Mouse (Mus musculus) heart, embryonic 16.5 days (tissue): ENCODE results near the gene Galt. TPM values are rescaled to one million over a fixed set of nuclear protein-coding genes. Genes with fewer than 3 reads are reported as not detected.
A peak's percentile ranks its signal among the peaks of the same experiment; 100 is the strongest.

ENCODE experiments used
- ATAC-seq: fragments of 200-750 bp; cut with Nextera tagmentation; replicated peaks from 2 replicates; pipeline ENCODE4 v1.8.0; 2017; ENCODE audit warnings: moderate number of reproducible peaks; ENCODE audit not compliant: insufficient read depth, low FRiP score; ENCODE audit errors: extremely low read depth
- H3K27ac ChIP-seq: fragments of 300-500 bp; sonication (generic); 2 replicates; pipeline ENCODE4 v1.5.1; 2014; ENCODE audit warnings: mild to moderate bottlenecking, low read length, control low read depth, moderate library complexity
- H3K27me3 ChIP-seq: fragments of 300-500 bp; sonication (generic); 2 replicates; pipeline ENCODE4 v1.6.1; 2014; ENCODE audit warnings: low read length, mixed read lengths; ENCODE audit not compliant: control insufficient read depth, insufficient read depth
- H3K36me3 ChIP-seq: fragments of 300-500 bp; sonication (generic); 2 replicates; pipeline ENCODE4 v1.6.1; 2014; ENCODE audit not compliant: control insufficient read depth, insufficient read depth
- H3K4me1 ChIP-seq: fragments of 300-500 bp; sonication (generic); 2 replicates; pipeline ENCODE4 v1.6.1; 2014; ENCODE audit warnings: low read length, mixed read lengths; ENCODE audit not compliant: control insufficient read depth, insufficient read depth
- H3K4me2 ChIP-seq: fragments of 300-500 bp; sonication (generic); 2 replicates; pipeline ENCODE4 v1.6.1; 2014; ENCODE audit warnings: low read depth, mild to moderate bottlenecking, control low read depth, low read length
- H3K4me3 ChIP-seq: fragments of 300-500 bp; sonication (generic); 2 replicates; pipeline ENCODE4 v1.5.1; 2014; ENCODE audit warnings: mild to moderate bottlenecking, control low read depth, low read length
- H3K9ac ChIP-seq: fragments of 300-500 bp; sonication (generic); 2 replicates; pipeline ENCODE4 v1.6.1; 2014; ENCODE audit warnings: low read length, control low read depth
- H3K9me3 ChIP-seq: fragments of 300-500 bp; sonication (generic); replicated peaks from 2 replicates; pipeline ENCODE4 v1.6.1; 2016; ENCODE audit warnings: low read length; ENCODE audit not compliant: control insufficient read depth
- WGBS: fragments of 180-500 bp; shearing (Covaris S2); extraction: QIAGEN DNeasy Blood & Tissue Kit; methylation state at CpG from one replicate; pipeline ENCODE4 v1.1.7; 2014; 5-methylcytosine and 5-hydroxymethylcytosine counted together
- polyA plus RNA-seq: library from polyadenylated mRNA; unstranded; fragments of >200 nt; fragmentation: Nextera tagmentation; extraction: Ambion mirVana; gene quantifications from 2 replicates; pipeline ENCODE4 v1.2.1, GENCODE M21; 2015

Gene Galt
- polyA plus RNA-seq, 1 experiment from 2014 or later = 60.6 TPM

DNA sequence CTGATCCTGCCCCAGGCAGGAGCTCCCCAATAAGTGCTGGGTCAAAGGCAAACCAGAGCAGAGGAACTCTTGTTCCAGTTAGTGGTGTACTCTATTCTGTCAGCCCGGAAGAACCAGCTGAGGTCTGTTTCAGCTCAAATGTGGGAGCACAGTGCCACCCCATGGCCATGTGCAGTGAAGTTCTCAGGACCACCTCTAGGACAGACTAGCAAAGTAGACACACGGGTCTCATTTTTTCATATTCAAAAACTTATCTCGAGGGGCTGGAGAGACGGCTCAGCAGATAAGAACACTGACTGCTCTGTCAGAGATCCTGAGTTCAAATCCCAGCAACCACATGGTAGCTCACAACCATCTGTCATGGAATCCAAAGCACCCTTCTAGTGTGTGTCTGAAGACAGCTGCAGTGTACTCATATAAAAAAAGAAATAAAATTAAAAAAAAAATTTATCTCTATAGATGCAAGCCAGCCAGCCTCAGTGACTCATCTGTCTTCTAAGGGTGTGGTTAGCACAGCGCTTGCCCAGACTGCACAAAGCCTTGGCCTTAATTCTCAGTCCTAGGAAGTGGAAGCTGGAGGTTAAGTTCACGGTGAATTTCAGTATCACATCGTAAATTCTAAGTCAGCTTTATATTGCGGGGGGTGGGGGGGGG is 17.3 kb upstream of the Galt start:
- H3K4me1 ChIP-seq = peaks cover 11% of the 10 kb centered on the region
- no peak overlapping the region for H3K4me2 ChIP-seq
- peaks cover 7% of the 10 kb centered on the region; the same call in 1 of the 2 replicates for H3K36me3 ChIP-seq
- no peak overlapping the region for H3K4me3 ChIP-seq
- H3K27ac ChIP-seq = no peak overlapping the region
- no peaks in the 10 kb centered on the region for H3K9me3 ChIP-seq
- WGBS = 39% methylated on average over 8 of the region's 8 CpGs
- no peak overlapping the region for H3K9ac ChIP-seq
- H3K27me3 ChIP-seq = peaks cover 11% of the 10 kb centered on the region
- 0 out of 2 replicates have a peak, but pooled peaks have one; percentile 29 for ATAC-seq

- ATAC-seq = no peak
- H3K9me3 ChIP-seq = no peaks in the 10 kb centered on the region
- H3K36me3 ChIP-seq = peaks cover 7% of the 10 kb centered on the region; the same call in 1 of the 2 replicates
- no peak overlapping the region for H3K4me2 ChIP-seq
- no peak overlapping the region for H3K27ac ChIP-seq
- H3K27me3 ChIP-seq = peaks cover 6% of the 10 kb centered on the region
- H3K4me1 ChIP-seq = peaks cover 11% of the 10 kb centered on the region
- H3K4me3 ChIP-seq = no peak overlapping the region
- no peak overlapping the region for H3K9ac ChIP-seq
- 83% methylated on average over 1 of the region's 1 CpGs for WGBS
These were observed 16.8 kb upstream of the Galt start for GRCm38 (mm10) chr4:41738256-41738603.

DNA sequence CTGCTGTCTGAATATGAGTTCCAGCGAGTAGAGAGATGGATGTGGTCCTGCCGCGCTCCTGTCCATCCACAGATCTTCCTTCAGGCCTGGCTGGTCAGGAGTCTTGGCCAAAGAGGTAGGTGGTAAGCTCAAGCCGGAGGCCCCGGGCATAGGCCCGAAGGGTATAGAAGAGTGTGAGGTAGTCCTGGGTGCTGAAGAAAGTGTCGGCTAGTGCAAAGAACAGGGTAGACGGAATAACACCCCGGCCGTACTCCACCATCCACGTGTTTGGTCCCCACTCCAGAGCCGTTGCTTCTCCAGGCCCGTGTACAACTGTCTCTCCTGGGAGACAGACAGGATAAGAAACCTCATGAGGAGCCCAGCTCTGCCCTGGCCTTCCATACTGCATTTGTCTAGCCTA is 15.8 kb upstream of the Galt start:
- H3K4me1 ChIP-seq = peaks cover 11% of the 10 kb centered on the region
- H3K27ac ChIP-seq = no peak overlapping the region
- WGBS = 92% methylated on average over 13 of the region's 13 CpGs
- no peak overlapping the region for H3K4me3 ChIP-seq
- ATAC-seq = no peak
- H3K9ac ChIP-seq = no peak overlapping the region
- H3K4me2 ChIP-seq = no peak overlapping the region
- no peaks in the 10 kb centered on the region for H3K9me3 ChIP-seq
- peaks cover 7% of the 10 kb centered on the region; the same call in 1 of the 2 replicates for H3K36me3 ChIP-seq
- H3K27me3 ChIP-seq = peaks cover 5% of the 10 kb centered on the region; the same call in 1 of the 2 replicates

DNA sequence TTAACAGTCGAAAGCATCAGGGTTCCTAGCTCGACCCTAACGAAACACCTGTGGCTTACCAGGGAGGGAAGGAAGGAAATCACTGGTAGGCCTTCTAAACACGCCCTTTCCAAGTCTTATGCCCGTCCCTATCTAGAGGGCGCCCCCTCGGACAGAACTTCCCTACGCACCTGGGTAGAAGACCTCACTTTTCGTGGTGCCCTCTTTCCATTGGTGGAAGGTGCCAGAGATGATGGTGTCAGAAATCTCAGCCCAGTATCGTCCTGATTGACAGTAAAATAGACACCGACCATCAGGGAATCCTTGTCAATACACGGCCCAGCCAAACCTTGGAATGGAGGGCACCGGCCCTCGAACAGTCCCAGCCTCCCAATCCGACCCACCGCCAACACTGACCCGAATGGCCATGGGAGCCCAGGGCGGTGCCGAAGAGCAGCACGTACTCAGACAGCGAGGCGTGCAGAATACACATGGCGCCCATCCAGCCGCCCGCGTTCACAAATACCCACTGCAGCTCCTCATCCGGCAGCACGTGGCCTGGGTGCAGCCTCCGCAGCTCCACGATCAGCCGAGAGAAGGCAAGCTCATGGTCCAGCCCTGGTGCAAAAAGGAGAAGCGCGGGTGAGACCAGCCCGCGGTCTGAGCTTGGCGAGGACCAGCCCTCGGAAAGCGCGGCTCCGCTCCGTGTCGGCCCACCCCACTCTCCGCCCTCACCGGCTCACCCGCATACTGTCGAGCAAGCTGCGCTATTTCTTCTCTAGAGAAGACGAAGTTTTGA is 14.5 kb upstream of the Galt start:
- peak overlapping the region; percentile 91 for H3K4me2 ChIP-seq
- peak; percentile 75 for ATAC-seq
- peak overlapping the region; percentile 83 for H3K4me3 ChIP-seq
- peak overlapping the region; percentile 89 for H3K9ac ChIP-seq
- peaks cover 7% of the 10 kb centered on the region; the same call in 1 of the 2 replicates for H3K36me3 ChIP-seq
- H3K9me3 ChIP-seq = no peaks in the 10 kb centered on the region
- peaks cover 11% of the 10 kb centered on the region for H3K4me1 ChIP-seq
- no peaks in the 10 kb centered on the region for H3K27me3 ChIP-seq
- 1% methylated on average over 48 of the region's 48 CpGs for WGBS
- peak overlapping the region; percentile 88 for H3K27ac ChIP-seq

DNA sequence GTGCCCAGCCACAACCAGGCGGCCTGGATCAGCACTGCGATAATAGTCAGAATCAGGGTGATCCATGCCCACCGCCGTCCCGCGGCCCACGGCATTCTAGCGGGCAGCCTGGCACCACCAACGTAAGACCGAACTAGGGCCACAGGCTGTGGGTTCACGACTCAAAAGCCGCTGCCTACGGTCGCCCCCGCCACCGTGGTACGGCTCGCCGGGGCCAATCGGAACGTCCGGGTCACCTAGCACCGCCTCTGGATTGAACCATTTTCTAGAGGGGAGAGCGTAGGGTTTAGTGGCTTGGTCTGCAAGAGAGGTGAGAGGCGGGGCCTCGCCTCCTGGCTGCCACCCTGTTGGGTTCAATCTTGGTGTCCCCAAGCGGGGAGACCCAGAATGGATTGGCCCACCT is 13.9 kb upstream of the Galt start:
- H3K9ac ChIP-seq = peak overlapping the region; percentile 89
- peaks cover 4% of the 10 kb centered on the region for H3K9me3 ChIP-seq
- peak; percentile 96 for ATAC-seq
- no peaks in the 10 kb centered on the region for H3K27me3 ChIP-seq
- peak overlapping the region; percentile 83 for H3K4me3 ChIP-seq
- peaks cover 8% of the 10 kb centered on the region for H3K36me3 ChIP-seq
- under 1% methylated on average over 27 of the region's 27 CpGs for WGBS
- H3K4me2 ChIP-seq = peak overlapping the region; percentile 91
- H3K27ac ChIP-seq = peak overlapping the region; percentile 88
- H3K4me1 ChIP-seq = peaks cover 11% of the 10 kb centered on the region

DNA sequence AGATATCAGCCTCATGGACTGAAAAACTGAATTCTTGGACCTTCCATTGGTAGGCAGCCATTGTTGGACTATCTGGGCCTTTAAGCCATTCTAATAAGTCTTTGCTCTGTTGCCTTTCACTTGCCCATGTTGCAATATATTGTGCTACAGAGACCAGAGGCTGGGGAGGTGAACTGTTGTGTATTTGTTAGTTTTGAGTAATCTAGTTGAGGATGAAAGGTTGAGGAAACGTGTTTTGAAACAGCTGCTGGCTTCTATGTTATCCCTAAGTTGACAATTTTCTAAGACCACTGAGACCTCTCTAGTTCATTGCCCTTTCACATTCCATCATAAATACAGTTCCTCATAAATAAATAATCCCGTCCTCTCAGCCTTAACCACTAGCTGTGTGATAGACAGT is 10.9 kb upstream of the Galt start:
- Histone ChIP-seq H3K4me1 (peaks cover 11% of the 10 kb centered on the region), H3K4me3 (no peak overlapping the region), H3K36me3 (peaks cover 10% of the 10 kb centered on the region), H3K9me3 (peaks cover 17% of the 10 kb centered on the region), H3K27me3 (no peaks in the 10 kb centered on the region), H3K9ac (no peak overlapping the region), H3K4me2 (no peak overlapping the region), H3K27ac (no peak overlapping the region)
- WGBS = 57% methylated on average over 2 of the region's 2 CpGs
- no peak for ATAC-seq

DNA sequence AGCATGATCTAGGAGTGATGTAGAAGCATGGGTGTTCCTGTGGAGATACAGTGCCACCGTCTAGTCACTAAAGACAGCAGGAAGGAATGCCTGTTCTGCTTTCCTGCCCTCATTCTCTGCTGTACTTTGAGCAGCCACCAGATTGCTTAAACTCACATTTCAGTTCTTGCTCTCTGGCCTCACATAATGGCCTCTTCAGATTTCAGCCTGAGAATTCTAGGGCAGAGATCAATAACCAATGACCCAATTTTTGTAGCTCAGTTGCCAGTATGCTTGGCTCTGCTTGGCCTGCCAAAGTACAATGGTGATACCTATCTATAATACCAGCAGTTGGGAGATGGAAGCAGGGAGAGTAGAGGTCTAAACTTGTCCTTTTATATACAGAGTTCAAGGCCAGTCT is 10.0 kb upstream of the Galt start:
- peaks cover 8% of the 10 kb centered on the region; the same call in 1 of the 2 replicates for H3K36me3 ChIP-seq
- H3K9me3 ChIP-seq = peaks cover 17% of the 10 kb centered on the region
- WGBS = 48% methylated on average over 1 of the region's 1 CpGs
- no peak overlapping the region for H3K4me2 ChIP-seq
- H3K4me3 ChIP-seq = no peak overlapping the region
- no peak for ATAC-seq
- H3K9ac ChIP-seq = no peak overlapping the region
- H3K4me1 ChIP-seq = peaks cover 5% of the 10 kb centered on the region
- no peak overlapping the region for H3K27ac ChIP-seq
- H3K27me3 ChIP-seq = no peaks in the 10 kb centered on the region

GRCm38 (mm10) chr4:41755338-41756305 is 594 bp downstream of the Galt start, which contains the start of gene Sigmar1:
Sigmar1 (minus strand) TSS chr4:41756157.
- peak within 1 kb of the TSS; percentile 97 for H3K27ac ChIP-seq
- ATAC-seq = peak; percentile 71
- peak within 1 kb of the TSS; percentile 85 for H3K4me3 ChIP-seq
- peak within 1 kb of the TSS; percentile 87 for H3K9ac ChIP-seq
- peaks cover 30% of the 10 kb centered on the region for H3K4me1 ChIP-seq
- peak within 1 kb of the TSS; percentile 80 for H3K4me2 ChIP-seq
- WGBS = under 1% methylated on average over 56 of the region's 57 CpGs
- no peaks in the 10 kb centered on the region for H3K27me3 ChIP-seq
- H3K36me3 ChIP-seq = peaks cover 11% of the 10 kb centered on the region
- no peaks in the 10 kb centered on the region for H3K9me3 ChIP-seq
